Mouse (Mus musculus) adipose tissue, adult 10 weeks (tissue): Measurements from ENCODE around the gene 1600014C10Rik. TPM values are rescaled to one million over a fixed set of nuclear protein-coding genes. Genes with fewer than 3 reads are reported as not detected.

Source experiments
- polyA plus RNA-seq: library from polyadenylated mRNA; stranded (reverse); fragments of 350-450 nt; fragmentation: Illumina TruSeq; extraction: RNeasy Lipid Tissue Mini Kit (QIAGEN cat#74804); gene quantifications from one replicate; pipeline ENCODE4 v1.2.3, GENCODE M21; 2014; ENCODE audit warnings: low read depth, low replicate concordance

1600014C10Rik gene
- 46.0 TPM for polyA plus RNA-seq

GRCm38 (mm10) chr7:38182962-38183687, at the start of gene 1600014C10Rik:
Gene 1600014C10Rik, plus strand, starts transcription at chr7:38183217.

GRCm38 (mm10) chr7:38227900-38228298, 44.9 kb downstream of the 1600014C10Rik start, which contains the start of gene Plekhf1:
Gene Plekhf1, minus strand, starts transcription at chr7:38228016.

Other genes starting within 250 kb of the 1600014C10Rik start
- 42.5 TPM for gene Uri1, start 159.7 kb upstream of the 1600014C10Rik start, polyA plus RNA-seq
- gene Ccne1, start 75.7 kb upstream of the 1600014C10Rik start, polyA plus RNA-seq = 1.9 TPM
- gene Plekhf1, start 44.8 kb downstream of the 1600014C10Rik start, polyA plus RNA-seq = 3.6 TPM
- 22.3 TPM for gene Pop4, start 88.2 kb downstream of the 1600014C10Rik start, polyA plus RNA-seq